Mouse (Mus musculus) liver, embryonic 14.5 days (tissue): ENCODE measurements around the gene Dtnbp1. TPM values are rescaled to one million over a fixed set of nuclear protein-coding genes. Genes with fewer than 3 reads are reported as not detected.

Experiments
- ATAC-seq: fragments of 200-750 bp; cut with Nextera tagmentation; 2 replicates; pipeline ENCODE4 v1.8.0; 2017; ENCODE audit warnings: moderate number of reproducible peaks, mild to moderate bottlenecking, moderate library complexity; ENCODE audit not compliant: insufficient read depth
- DNase-seq, 3 experiments: peaks; one replicate each; pipeline ENCODE4 v3.0.0-alpha.2; 2012 to 2013; ENCODE audit warnings: low read depth in 3 of 3, low spot score in 3 of 3
- H3K27ac ChIP-seq: fragments of 300-500 bp; sonication (generic); 2 replicates; pipeline ENCODE4 v1.5.1; 2014; ENCODE audit warnings: moderate library complexity, mild to moderate bottlenecking, control low read depth, inconsistent platforms
- H3K27me3 ChIP-seq: fragments of 300-500 bp; sonication (generic); 2 replicates; pipeline ENCODE4 v1.6.1; 2014; ENCODE audit warnings: mild to moderate bottlenecking, low read length, moderate library complexity; ENCODE audit not compliant: control insufficient read depth, insufficient read depth
- H3K36me3 ChIP-seq: fragments of 300-500 bp; sonication (generic); replicated peaks from 2 replicates; pipeline ENCODE4 v1.6.1; 2014; ENCODE audit warnings: low read depth; ENCODE audit not compliant: control insufficient read depth, insufficient read depth
- H3K4me1 ChIP-seq, 2 experiments: fragments of 200-500 bp in 1 of 2; fragments of 300-500 bp in 1 of 2; sonication (generic) in 1 of 2; replicated peaks; 2 replicates each; pipeline ENCODE4 v1.6.1; 2012 to 2014; ENCODE audit warnings: antibody characterized with exemption in 1 of 2, inconsistent platforms in 1 of 2, low read length in 1 of 2; ENCODE audit not compliant: control insufficient read depth in 2 of 2, insufficient read depth in 2 of 2
- H3K4me2 ChIP-seq: fragments of 300-500 bp; sonication (generic); 2 replicates; pipeline ENCODE4 v1.6.1; 2014; ENCODE audit warnings: low read depth, mild to moderate bottlenecking, control low read depth, moderate library complexity
- H3K4me3 ChIP-seq, 2 experiments: fragments of 200-500 bp in 1 of 2; fragments of 300-500 bp in 1 of 2; sonication (generic) in 1 of 2; 2 replicates each; pipeline ENCODE4 v1.5.1; 2012 to 2014; ENCODE audit warnings: low read depth in 2 of 2, low read length in 2 of 2, mild to moderate bottlenecking in 2 of 2, control low read depth in 1 of 2, inconsistent platforms in 1 of 2, moderate library complexity in 1 of 2; ENCODE audit not compliant: insufficient read depth in 1 of 2
- H3K9ac ChIP-seq: fragments of 300-500 bp; sonication (generic); replicated peaks from 2 replicates; pipeline ENCODE4 v1.6.1; 2014; ENCODE audit warnings: mild to moderate bottlenecking, control low read depth, moderate library complexity
- H3K9me3 ChIP-seq: fragments of 300-500 bp; sonication (generic); 2 replicates; pipeline ENCODE4 v1.6.1; 2016; ENCODE audit warnings: low read length, mixed read lengths; ENCODE audit not compliant: control insufficient read depth
- CTCF ChIP-seq: IDR thresholded peaks from 2 replicates; pipeline ENCODE4 v1.5.1; 2016; ENCODE audit warnings: antibody characterized with exemption, low read depth, control low read depth
- EP300 ChIP-seq: IDR thresholded peaks from 2 replicates; pipeline ENCODE4 v1.6.1; 2016; ENCODE audit warnings: antibody characterized with exemption, low read depth
- WGBS: fragments of 180-500 bp; shearing (Covaris S2); extraction: QIAGEN DNeasy Blood & Tissue Kit; methylation state at CpG from one replicate; pipeline ENCODE4 v1.1.7; 2014; ENCODE audit not compliant: insufficient replicate concordance; 5-methylcytosine and 5-hydroxymethylcytosine counted together
- polyA plus RNA-seq, 2 experiments: library from polyadenylated mRNA; depleted of rRNA in 1 of 2; stranded (reverse) in 1 of 2; unstranded in 1 of 2; fragments of >200 nt; fragmentation: Nextera tagmentation in 1 of 2; extraction: Ambion mirVana in 1 of 2; gene quantifications; 2 replicates each; pipeline versions ENCODE4 v1.2.1 to v1.2.3; 2012 to 2014

Dtnbp1 gene
- polyA plus RNA-seq, 2 experiments, result 18.9 to 25.0 TPM

- DNase-seq, result no peak
- H3K9ac ChIP-seq, result no peak overlapping the region
- no peak overlapping the region for H3K27ac ChIP-seq
- peaks cover 6% of the 10 kb centered on the region for H3K36me3 ChIP-seq
- H3K27me3 ChIP-seq, result no peaks in the 10 kb centered on the region
- WGBS, result 56% methylated on average over 2 of the region's 2 CpGs
- H3K4me2 ChIP-seq, result no peak overlapping the region
- H3K4me3 ChIP-seq, result no peak overlapping the region
- H3K4me1 ChIP-seq, result no peaks in the 10 kb centered on the region
- no peaks in the 10 kb centered on the region for H3K9me3 ChIP-seq
- TF ChIP-seq EP300 (no peak), CTCF (no peak)
- ATAC-seq, result no peak
Observed at GRCm38 (mm10) chr13:44926311-44926710, 75.6 kb downstream of the Dtnbp1 start.

GRCm38 (mm10) chr13:44925173-44925572, 76.8 kb downstream of the Dtnbp1 start:
- TF ChIP-seq EP300, result no peak
- no peak for TF ChIP-seq CTCF
- no peaks in the 10 kb centered on the region for H3K27me3 ChIP-seq
- no peak overlapping the region for H3K27ac ChIP-seq
- no peak overlapping the region for H3K9ac ChIP-seq
- no peak overlapping the region for H3K4me2 ChIP-seq
- ATAC-seq (no peak), DNase-seq (no peak)
- peaks cover 15% of the 10 kb centered on the region for H3K36me3 ChIP-seq
- no peaks in the 10 kb centered on the region for H3K4me1 ChIP-seq
- H3K9me3 ChIP-seq, result no peaks in the 10 kb centered on the region
- no peak overlapping the region for H3K4me3 ChIP-seq
- 91% methylated on average over 2 of the region's 2 CpGs for WGBS

- Histone ChIP-seq H3K27ac (no peak overlapping the region), H3K36me3 (peaks cover 18% of the 10 kb centered on the region), H3K9me3 (no peaks in the 10 kb centered on the region), H3K9ac (no peak overlapping the region), H3K27me3 (no peaks in the 10 kb centered on the region), H3K4me1 (no peaks in the 10 kb centered on the region), H3K4me3 (no peak overlapping the region), H3K4me2 (no peak overlapping the region)
- no peak for DNase-seq
- TF ChIP-seq EP300 (no peak), CTCF (no peak)
- no peak for ATAC-seq
- 70% methylated on average over 3 of the region's 3 CpGs for WGBS
Observed at GRCm38 (mm10) chr13:44924042-44924441, 77.9 kb downstream of the Dtnbp1 start.

GRCm38 (mm10) chr13:44921721-44922120, 80.2 kb downstream of the Dtnbp1 start:
- DNase-seq, result no peak
- peaks cover 32% of the 10 kb centered on the region for H3K36me3 ChIP-seq
- TF ChIP-seq CTCF (no peak), EP300 (no peak)

GRCm38 (mm10) chr13:44921095-44921494, 80.9 kb downstream of the Dtnbp1 start:
- no peak for ATAC-seq
- 71% methylated on average over 10 of the region's 10 CpGs for WGBS

More at GRCm38 (mm10) chr13:44921721-44922120, 80.2 kb downstream of the Dtnbp1 start:
- 76% methylated on average over 5 of the region's 5 CpGs for WGBS
- Histone ChIP-seq H3K4me3 (no peak overlapping the region), H3K4me1 (no peaks in the 10 kb centered on the region), H3K27ac (no peak overlapping the region), H3K27me3 (no peaks in the 10 kb centered on the region), H3K4me2 (no peak overlapping the region), H3K9ac (no peak overlapping the region), H3K9me3 (no peaks in the 10 kb centered on the region)
- no peak for ATAC-seq

More at GRCm38 (mm10) chr13:44921095-44921494, 80.9 kb downstream of the Dtnbp1 start:
- Histone ChIP-seq H3K27ac (no peak overlapping the region), H3K27me3 (no peaks in the 10 kb centered on the region), H3K4me3 (no peak overlapping the region), H3K9me3 (no peaks in the 10 kb centered on the region), H3K36me3 (peaks cover 32% of the 10 kb centered on the region), H3K4me2 (no peak overlapping the region), H3K9ac (no peak overlapping the region), H3K4me1 (no peaks in the 10 kb centered on the region)
- no peak for DNase-seq
- TF ChIP-seq CTCF (no peak), EP300 (no peak)
